Mouse (Mus musculus): Measurements from ENCODE around the gene Trim12c. TPM values are rescaled to one million over a fixed set of nuclear protein-coding genes. Genes with fewer than 3 reads are reported as not detected.
"Not testable (repeated sequence)": the region's sequence is repeated elsewhere in the genome, so short reads cannot be mapped to it uniquely, and the experiment has no call there.

Trim12c gene
- polyA plus RNA-seq (2015; fragmentation: Nextera tagmentation; extraction: Ambion mirVana), result 1.6 and 1.9 TPM in 2 replicates

DNA sequence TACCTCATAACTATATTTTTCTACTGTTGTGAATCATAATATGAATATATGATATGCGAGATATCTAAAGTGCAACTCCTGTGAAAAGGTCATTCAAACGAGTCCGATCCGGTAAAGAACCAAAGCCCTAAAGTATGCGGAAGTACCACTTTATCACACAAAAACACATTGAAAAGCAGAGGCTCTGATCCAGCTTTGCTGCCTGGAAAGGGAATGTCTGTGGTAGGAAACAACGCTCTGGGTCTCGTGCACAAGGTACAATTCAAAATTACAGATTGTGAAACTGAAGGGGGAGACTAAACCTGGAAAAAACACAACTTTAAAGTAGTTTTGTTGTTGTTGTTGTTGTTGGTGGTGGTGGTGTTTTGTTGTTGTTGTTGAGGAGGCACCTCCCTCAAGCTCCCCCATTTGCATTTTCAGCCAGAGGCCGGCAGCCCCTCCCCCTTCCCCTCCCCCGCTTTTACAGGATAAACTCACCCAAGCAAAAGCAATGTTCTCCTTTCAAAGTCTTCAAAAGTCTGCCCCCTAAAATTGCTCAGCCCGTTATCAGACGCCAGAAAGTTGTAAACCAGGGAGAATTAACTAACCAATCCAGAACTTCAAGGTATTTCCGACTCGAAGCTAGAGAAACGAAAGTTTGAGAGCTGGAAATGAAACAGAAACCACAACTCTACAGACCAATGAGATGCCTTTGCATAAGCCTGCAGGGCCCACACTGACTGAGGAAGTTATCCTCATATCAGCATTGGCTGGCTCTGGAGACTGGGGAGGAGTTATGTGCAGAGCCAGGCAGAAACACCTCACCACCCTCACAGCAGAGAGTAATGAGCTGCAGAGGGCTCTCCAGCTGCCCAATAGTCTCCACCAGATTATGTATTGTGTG is at the start of gene Trim12c:
Gene Trim12c (minus strand): TSS at position 646 of the 883 bp plus-strand sequence.
- Histone ChIP-seq H3K27me3 (no peaks in the 10 kb centered on the region), H3K4me2 (peak within 1 kb of the TSS; percentile 40), H3K9me3 (no peaks in the 10 kb centered on the region), H3K9ac (peak within 1 kb of the TSS; percentile 39; the same call in 1 of the 2 replicates), H3K27ac (no peak within 1 kb of the TSS), H3K4me1 (replicated peaks) (no peaks in the 10 kb centered on the region), H3K36me3 (no peaks in the 10 kb centered on the region), H3K4me3 (peak within 1 kb of the TSS; percentile 27)
- WGBS, result 8% methylated on average over 14 of the region's 14 CpGs
- ATAC-seq (ENCODE audit: low FRiP score), result peak; percentile 94

DNA sequence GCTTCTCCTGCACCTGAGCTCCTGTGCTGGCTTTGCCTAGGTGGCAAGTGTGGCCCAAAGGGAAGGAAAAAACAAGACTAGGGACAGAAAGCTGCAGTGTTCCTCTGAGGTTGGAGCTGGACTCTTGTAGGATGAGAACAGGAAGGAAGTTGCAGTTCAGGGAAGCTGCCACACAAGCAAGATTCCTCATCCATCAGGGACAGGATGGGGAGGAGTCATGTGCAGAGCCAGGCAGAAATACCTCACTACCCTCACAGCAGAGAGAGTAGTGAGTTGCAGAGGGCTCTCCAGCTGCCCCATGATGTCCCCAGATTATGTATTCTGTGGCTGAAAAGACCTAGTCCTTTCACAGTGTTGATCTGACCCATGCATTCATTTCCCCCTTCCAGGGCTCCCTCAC is 48.0 kb upstream of the Trim12c start:
- no peak overlapping the region for H3K4me3 ChIP-seq
- no peak overlapping the region for H3K9ac ChIP-seq
- H3K36me3 ChIP-seq, result no peaks in the 10 kb centered on the region
- no peak for ATAC-seq (ENCODE audit: low FRiP score)
- H3K4me2 ChIP-seq, result no peak overlapping the region
- no peaks in the 10 kb centered on the region for H3K9me3 ChIP-seq
- H3K4me1 ChIP-seq (replicated peaks), result no peaks in the 10 kb centered on the region
- no peak overlapping the region for H3K27ac ChIP-seq
- no peaks in the 10 kb centered on the region for H3K27me3 ChIP-seq

DNA sequence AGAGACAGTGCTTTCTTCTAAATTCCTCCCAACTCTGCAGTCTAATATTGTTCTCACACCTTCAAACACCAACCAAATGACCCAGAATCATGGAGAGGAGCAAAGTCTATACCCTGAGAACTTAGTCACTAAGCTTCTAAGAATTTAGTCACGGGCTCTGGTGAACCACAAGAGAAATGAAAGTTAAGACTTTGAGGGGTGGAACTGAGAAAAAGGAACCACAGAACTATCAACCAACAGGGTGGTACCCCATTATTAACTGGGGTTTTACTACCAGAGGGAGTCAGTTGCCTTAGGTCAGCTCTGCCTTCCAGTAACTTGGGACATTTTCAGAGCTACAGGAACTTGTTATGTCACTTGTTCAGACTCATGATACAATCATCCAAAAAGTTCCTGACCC is 47.5 kb upstream of the Trim12c start, which contains the start of gene Trim30c:
Gene Trim30c (minus strand): TSS at position 140 of the 400 bp plus-strand sequence.
- H3K4me2 ChIP-seq, result no peak within 1 kb of the TSS
- no peak for ATAC-seq (ENCODE audit: low FRiP score)
- H3K9ac ChIP-seq, result no peak within 1 kb of the TSS
- H3K4me3 ChIP-seq, result no peak within 1 kb of the TSS
- no peaks in the 10 kb centered on the region for H3K4me1 ChIP-seq (replicated peaks)
- no peaks in the 10 kb centered on the region for H3K27me3 ChIP-seq
- H3K36me3 ChIP-seq, result no peaks in the 10 kb centered on the region
- no peak within 1 kb of the TSS for H3K27ac ChIP-seq
- 78% methylated on average over 1 of the region's 1 CpGs for WGBS
- H3K9me3 ChIP-seq, result no peaks in the 10 kb centered on the region

DNA sequence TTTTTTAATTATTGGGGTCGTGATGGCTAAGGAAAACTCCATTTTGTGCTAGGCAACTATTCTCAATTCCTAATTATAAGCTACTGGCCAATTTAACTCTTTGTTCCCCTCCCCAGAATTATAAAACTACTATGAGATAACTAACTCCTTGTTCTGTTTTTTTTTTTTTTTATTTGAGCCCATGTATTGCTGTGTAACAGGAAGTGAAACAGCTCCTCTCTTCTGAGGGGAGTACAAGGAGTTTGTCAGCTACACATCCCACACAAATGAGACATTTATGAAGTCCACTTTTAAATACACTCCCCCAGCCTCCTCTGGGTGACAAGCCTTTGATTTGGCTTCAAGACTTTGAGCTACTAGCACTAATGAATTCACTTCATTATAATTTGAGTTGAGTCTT is 45.3 kb upstream of the Trim12c start:
- 79% methylated on average over 1 of the region's 1 CpGs for WGBS
- ATAC-seq (ENCODE audit: low FRiP score), result no peak
- H3K9ac ChIP-seq, result no peak overlapping the region
- H3K9me3 ChIP-seq, result no peaks in the 10 kb centered on the region
- no peak overlapping the region for H3K4me3 ChIP-seq
- no peak overlapping the region for H3K27ac ChIP-seq
- no peaks in the 10 kb centered on the region for H3K36me3 ChIP-seq
- no peak overlapping the region for H3K4me2 ChIP-seq
- no peaks in the 10 kb centered on the region for H3K4me1 ChIP-seq (replicated peaks)
- no peaks in the 10 kb centered on the region for H3K27me3 ChIP-seq

DNA sequence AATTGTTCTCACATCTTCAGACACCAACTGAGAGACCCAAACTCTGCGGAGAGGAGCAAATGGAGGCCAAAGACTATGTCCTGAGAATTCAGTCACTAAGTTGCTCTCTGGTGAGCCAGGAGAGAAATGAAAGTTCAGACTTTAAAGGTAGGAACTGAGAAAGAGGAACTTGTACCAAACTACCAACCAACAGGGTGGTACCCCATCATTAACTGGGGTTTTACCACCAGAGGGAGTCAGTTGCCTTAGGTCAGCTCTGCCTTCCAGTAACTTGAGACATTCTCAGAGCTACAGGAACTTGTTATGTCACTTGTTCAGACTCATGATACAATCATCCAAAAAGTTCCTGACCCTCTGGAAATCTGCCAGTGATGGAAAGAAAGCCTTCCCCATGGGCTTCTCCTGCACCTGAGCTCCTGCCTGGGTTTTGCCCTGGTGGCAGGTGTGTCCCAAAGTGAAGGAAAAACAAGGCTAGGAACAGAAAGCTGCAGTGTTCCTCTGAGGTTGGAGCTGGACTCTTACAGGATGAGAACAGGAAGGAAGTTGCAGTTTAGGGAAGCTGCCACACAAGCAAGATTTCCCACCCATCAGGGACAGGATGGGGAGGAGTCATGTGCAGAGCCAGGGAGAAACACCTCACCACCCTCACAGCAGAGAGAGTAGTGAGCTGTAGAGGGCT is 16.7 kb upstream of the Trim12c start, which contains the start of gene Trim30b:
Gene Trim30b (minus strand): TSS at position 149 of the 679 bp plus-strand sequence.
- no peaks in the 10 kb centered on the region for H3K36me3 ChIP-seq
- H3K4me3 ChIP-seq, result no peak within 1 kb of the TSS
- H3K4me1 ChIP-seq (replicated peaks), result no peaks in the 10 kb centered on the region
- WGBS, result 71% methylated on average over 1 of the region's 1 CpGs
- no peak within 1 kb of the TSS for H3K27ac ChIP-seq
- no peaks in the 10 kb centered on the region for H3K27me3 ChIP-seq
- ATAC-seq (ENCODE audit: low FRiP score), result no peak
- H3K9ac ChIP-seq, result no peak within 1 kb of the TSS
- no peaks in the 10 kb centered on the region for H3K9me3 ChIP-seq
- H3K4me2 ChIP-seq, result no peak within 1 kb of the TSS

DNA sequence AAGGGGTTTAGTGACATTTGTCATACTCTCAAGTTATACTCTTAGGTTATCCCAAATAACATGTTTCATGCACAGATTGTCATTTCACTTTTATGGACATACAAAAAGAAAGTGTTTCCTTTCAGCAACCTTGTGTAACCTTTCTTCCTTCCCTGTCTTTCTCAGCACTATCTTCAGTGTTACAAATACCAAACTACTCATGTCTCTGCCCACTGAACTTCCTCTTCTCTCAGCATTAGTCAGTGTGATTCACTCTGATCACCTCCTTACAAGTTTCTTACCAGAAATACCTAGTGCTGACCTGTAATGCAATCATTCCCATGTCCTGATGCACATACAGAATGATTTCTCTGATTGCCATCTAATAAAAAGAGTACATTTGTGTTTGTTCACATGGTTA is 13.2 kb upstream of the Trim12c start:
- no peaks in the 10 kb centered on the region for H3K4me1 ChIP-seq (replicated peaks)
- no peak overlapping the region for H3K4me3 ChIP-seq
- no peak overlapping the region for H3K4me2 ChIP-seq
- H3K36me3 ChIP-seq, result no peaks in the 10 kb centered on the region
- H3K27ac ChIP-seq, result no peak overlapping the region
- H3K9ac ChIP-seq, result no peak overlapping the region
- H3K9me3 ChIP-seq, result no peaks in the 10 kb centered on the region
- no peaks in the 10 kb centered on the region for H3K27me3 ChIP-seq
- no peak for ATAC-seq (ENCODE audit: low FRiP score)

DNA sequence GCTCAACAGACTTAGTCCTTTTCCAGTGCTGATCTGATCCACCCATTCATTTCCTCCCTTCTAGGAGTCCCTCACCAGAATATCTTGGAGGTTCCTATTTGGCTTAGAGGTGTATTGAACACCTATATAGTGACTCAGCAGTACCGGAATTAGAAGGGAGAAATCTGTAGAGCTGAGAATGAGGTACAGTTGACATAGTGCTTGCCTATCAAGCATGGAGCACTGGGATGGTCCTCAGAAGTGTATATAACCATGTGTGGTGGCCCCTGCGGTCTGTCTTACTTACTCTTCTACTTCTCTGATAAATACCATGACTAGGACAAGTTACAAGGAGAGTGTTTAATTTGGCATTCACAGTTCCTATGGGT is 422 bp upstream of the Trim12c start:
- no peak overlapping the region for H3K4me3 ChIP-seq
- H3K9me3 ChIP-seq, result no peaks in the 10 kb centered on the region
- no peaks in the 10 kb centered on the region for H3K4me1 ChIP-seq (replicated peaks)
- 85% methylated on average over 2 of the region's 2 CpGs for WGBS
- no peak overlapping the region for H3K4me2 ChIP-seq
- no peak overlapping the region for H3K9ac ChIP-seq
- no peak for ATAC-seq (ENCODE audit: low FRiP score)
- no peaks in the 10 kb centered on the region for H3K27me3 ChIP-seq
- no peak overlapping the region for H3K27ac ChIP-seq
- no peaks in the 10 kb centered on the region for H3K36me3 ChIP-seq

DNA sequence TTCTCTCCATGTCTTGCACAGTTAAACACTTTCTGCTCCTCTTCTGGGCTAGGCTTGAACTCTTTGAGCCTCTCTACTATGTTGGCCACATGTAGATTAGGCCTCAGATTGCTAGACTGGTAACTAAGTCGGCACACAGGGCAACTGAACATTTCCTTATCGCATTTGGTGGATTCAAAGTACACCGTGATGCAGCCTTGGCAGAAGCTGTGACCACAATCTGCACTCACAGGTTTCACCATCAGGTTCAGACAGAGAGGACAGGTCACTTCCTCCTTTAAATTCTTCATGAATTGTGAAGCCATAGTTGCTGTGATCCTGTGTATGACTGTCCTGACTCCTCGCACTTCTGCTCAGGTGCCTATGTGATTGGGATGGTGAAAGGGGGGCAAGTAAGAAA is 5.1 kb downstream of the Trim12c start:
- H3K4me3 ChIP-seq; H3K27me3 ChIP-seq; H3K36me3 ChIP-seq; H3K9me3 ChIP-seq; H3K9ac ChIP-seq; H3K27ac ChIP-seq; H3K4me1 ChIP-seq (replicated peaks); ATAC-seq (ENCODE audit: low FRiP score); H3K4me2 ChIP-seq: not testable (repeated sequence)
- 94% methylated on average over 4 of the region's 4 CpGs for WGBS

DNA sequence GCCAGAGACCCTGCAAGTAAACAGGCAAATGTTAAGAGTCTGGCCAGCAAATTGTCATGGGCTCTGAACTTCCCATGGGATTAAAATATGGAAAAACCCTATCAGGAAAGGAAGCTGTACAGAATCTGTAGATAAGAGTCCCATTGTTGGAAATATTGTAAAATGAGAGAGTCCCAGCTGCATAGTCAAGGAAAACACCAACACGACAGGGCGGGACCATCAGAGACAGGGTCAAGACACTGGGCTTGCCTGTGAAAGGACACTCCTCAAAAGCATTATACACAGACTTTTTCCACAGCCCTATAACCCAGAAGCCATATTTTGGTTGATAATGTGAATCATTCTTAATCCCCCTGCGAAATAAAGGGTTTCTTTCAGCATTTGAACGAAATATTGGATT is 12.4 kb downstream of the Trim12c start:
- H3K4me1 ChIP-seq (replicated peaks); H3K27me3 ChIP-seq; ATAC-seq (ENCODE audit: low FRiP score); H3K9ac ChIP-seq; H3K9me3 ChIP-seq; H3K27ac ChIP-seq; H3K4me2 ChIP-seq; H3K4me3 ChIP-seq; H3K36me3 ChIP-seq: not testable (repeated sequence)
- WGBS, result 92% methylated on average over 4 of the region's 4 CpGs

DNA sequence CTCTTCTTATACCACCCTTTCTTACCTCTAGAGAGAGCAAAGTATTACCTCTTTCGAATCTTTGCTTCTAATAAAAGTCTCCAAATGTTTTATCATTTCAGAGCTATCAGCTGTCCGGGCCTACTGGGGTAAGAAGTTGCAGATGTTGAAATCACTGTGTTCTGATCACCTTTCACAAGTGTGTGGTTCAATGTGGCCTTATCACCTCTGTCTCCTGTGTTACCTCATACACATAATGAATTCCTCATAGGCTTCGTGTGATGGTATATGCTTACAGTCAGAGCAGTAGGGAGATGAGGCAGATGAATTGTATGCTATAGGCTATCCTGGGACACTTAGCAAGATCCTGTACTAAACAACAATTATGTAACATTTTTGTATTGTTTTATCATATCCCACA is 17.6 kb downstream of the Trim12c start:
- not testable (repeated sequence) for H3K27ac ChIP-seq; H3K27me3 ChIP-seq; H3K4me3 ChIP-seq; ATAC-seq (ENCODE audit: low FRiP score); H3K9ac ChIP-seq; H3K36me3 ChIP-seq; H3K4me1 ChIP-seq (replicated peaks); H3K4me2 ChIP-seq; H3K9me3 ChIP-seq
- 93% methylated on average over 3 of the region's 3 CpGs for WGBS

DNA sequence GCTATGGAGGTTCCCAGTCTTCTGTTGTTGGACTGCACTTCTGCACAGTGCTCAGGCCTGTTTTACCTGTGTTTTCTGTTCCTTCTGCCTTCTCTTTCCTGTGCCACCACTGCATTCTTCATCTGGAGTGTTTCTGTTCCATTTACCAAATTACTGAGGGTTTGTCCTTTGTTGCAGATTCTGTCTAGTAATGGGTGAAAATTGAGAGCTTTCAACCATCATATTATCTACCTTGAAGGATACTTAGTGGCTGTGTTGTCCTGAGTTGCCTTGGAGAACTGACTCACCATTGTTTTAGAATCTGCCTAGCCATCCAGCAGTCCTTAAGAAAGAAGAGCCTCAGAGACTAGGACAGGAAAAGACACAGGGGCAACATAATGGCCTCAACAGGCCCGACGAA is 24.0 kb downstream of the Trim12c start, which contains the start of gene Trim34b:
Gene Trim34b (plus strand): TSS at position 301 of the 400 bp plus-strand sequence.
- H3K9ac ChIP-seq; H3K27me3 ChIP-seq; H3K4me3 ChIP-seq; H3K4me2 ChIP-seq; H3K9me3 ChIP-seq; ATAC-seq (ENCODE audit: low FRiP score); H3K27ac ChIP-seq; H3K4me1 ChIP-seq (replicated peaks); H3K36me3 ChIP-seq: not testable (repeated sequence)
- WGBS, result 100% methylated on average over 2 of the region's 2 CpGs

DNA sequence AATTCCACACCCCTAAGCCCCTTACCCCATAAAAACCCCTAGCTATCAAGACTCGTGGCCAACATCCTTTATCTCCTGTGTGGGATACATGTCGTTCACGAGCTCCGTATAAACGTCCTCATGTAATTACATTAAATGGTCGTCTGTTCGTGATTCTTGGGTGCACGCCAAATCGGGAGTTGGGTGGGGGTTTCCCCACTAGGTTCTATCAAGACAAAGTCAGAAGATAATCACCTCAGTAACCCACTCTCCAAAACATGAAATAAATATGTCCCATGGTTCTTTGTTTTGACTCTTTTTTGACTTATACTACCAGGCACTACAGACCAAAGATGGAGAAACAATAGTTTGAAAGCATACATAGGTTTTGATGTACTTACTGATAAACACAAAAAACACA is 31.1 kb downstream of the Trim12c start:
- Histone ChIP-seq H3K4me1 (replicated peaks) (no peaks in the 10 kb centered on the region), H3K36me3 (no peaks in the 10 kb centered on the region), H3K27ac (no peak overlapping the region), H3K27me3 (no peaks in the 10 kb centered on the region), H3K4me2 (no peak overlapping the region), H3K4me3 (no peak overlapping the region), H3K9me3 (no peaks in the 10 kb centered on the region), H3K9ac (no peak overlapping the region)
- 89% methylated on average over 9 of the region's 9 CpGs for WGBS
- ATAC-seq (ENCODE audit: low FRiP score), result no peak

All from hindbrain, embryonic 13.5 days (tissue).